Mouse (Mus musculus): ENCODE data around the gene Bcl3.

Gene Bcl3

GRCm38 (mm10) chr7:19769434-19770374, 52.9 kb downstream of the Bcl3 start:
- no peak for DNase-seq (ENCODE audit: low read depth)

DNA sequence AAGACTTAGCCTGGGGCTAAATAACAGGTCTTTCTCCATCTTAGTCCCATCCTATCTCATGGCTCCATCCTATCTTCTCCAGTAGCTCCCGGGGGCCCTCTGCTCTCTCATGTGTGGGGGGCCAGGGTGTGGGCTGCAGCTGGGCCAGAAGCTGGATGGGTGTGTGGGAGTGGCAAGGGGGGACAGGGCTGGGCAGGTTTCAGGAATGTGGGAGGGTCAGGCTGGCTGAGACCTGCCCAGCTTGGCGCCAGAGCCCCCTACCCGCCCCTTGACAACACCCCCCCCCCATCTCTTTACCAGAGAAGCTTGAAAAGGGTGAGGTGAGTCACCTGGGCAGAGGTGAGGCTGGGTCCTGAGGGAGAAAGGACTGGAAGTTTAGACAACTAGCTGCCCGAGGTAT, 53.6 kb downstream of the Bcl3 start:
- DNase-seq (ENCODE audit: low read depth), result no peak

GRCm38 (mm10) chr7:19768251-19768650, 54.3 kb downstream of the Bcl3 start:
- DNase-seq (ENCODE audit: low read depth), result no peak

DNA sequence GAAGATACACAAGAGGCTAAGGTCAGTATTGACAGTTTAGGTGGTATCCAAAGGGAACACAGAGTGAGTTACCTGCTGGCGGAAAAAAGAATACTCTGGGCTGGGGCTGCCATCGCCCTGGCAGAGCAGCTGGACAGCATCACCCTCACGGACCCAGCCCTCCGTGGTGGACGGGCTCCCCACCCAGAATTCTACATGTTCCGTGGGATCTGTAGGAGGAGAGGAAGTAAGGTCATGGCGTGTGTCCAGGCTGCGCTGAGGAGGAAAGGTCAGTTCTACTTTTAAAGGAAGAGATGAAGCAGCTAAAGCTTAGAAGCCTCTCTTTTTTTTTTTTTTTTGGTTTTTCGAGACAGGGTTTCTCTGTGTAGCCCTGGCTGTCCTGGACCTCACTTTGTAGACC, 58.0 kb downstream of the Bcl3 start:
- no peak for DNase-seq (ENCODE audit: low read depth)

- DNase-seq (ENCODE audit: low read depth), result no peak
These were observed 58.6 kb downstream of the Bcl3 start for GRCm38 (mm10) chr7:19763829-19764477.

DNA sequence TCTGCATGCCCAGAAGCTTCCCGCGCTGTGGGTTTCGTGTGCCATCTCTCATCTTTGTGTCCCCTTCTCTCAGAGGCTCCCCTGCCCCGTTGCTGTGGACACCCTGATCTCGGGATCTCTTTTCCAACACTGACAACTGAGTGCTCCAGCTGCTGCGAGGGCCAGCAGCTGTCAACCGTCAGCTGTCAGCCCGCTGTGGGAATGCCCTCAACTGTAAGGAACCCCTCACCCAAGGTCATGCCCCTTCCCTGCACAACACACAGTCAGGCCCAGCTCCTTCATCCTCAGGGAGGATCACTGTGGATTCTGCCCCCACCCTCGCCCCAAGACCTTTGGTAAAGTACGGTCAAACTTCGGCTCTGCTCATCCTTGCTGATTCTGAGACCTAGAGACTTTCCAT, 60.3 kb downstream of the Bcl3 start:
- DNase-seq (ENCODE audit: low read depth), result no peak

GRCm38 (mm10) chr7:19760021-19760420, 62.5 kb downstream of the Bcl3 start:
- DNase-seq (ENCODE audit: low read depth), result no peak

- no peak for DNase-seq (ENCODE audit: low read depth)
These were observed 63.9 kb downstream of the Bcl3 start for GRCm38 (mm10) chr7:19758623-19759022.
